Mouse (Mus musculus) adrenal gland, postnatal 25 days (tissue): Measurements from ENCODE around the gene 1700014D04Rik. TPM values are rescaled to one million over a fixed set of nuclear protein-coding genes. Genes with fewer than 3 reads are reported as not detected.
"Not testable (repeated sequence)": the region's sequence is repeated elsewhere in the genome, so short reads cannot be mapped to it uniquely, and the experiment has no call there.

Experiments used
- DNase-seq: peaks from one replicate; pipeline ENCODE4 v3.0.0; 2021; ENCODE audit warnings: mixed read lengths
- long read RNA-seq: library from polyadenylated mRNA; stranded (forward); transcript quantifications from one replicate; pipeline ENCODE4 v2.0.0, GENCODE M21; 2021
- total RNA-seq: library from RNA; stranded (reverse); gene quantifications from 2 replicates; pipeline ENCODE4 v1.2.3, GENCODE M21; 2021

Gene 1700014D04Rik
- total RNA-seq = not detected in 2 replicates
- long read RNA-seq = 0 reads

- no peak for DNase-seq
These were observed at the start of gene 1700014D04Rik for GRCm38 (mm10) chr13:59746711-59747110. TSS of gene 1700014D04Rik (minus strand) at chr13:59746752.

GRCm38 (mm10) chr13:59795807-59796465, 49.4 kb upstream of the 1700014D04Rik start:
- DNase-seq = no peak

GRCm38 (mm10) chr13:59794786-59795185, 48.2 kb upstream of the 1700014D04Rik start:
- no peak for DNase-seq

GRCm38 (mm10) chr13:59782145-59782544, 35.6 kb upstream of the 1700014D04Rik start, which contains the start of gene Gm49354:
TSS of gene Gm49354 (minus strand) at chr13:59782245.
- no peak for DNase-seq

GRCm38 (mm10) chr13:59779744-59780264, 33.3 kb upstream of the 1700014D04Rik start:
- DNase-seq = not testable (repeated sequence)

GRCm38 (mm10) chr13:59779213-59779612, 32.7 kb upstream of the 1700014D04Rik start:
- DNase-seq = no peak

GRCm38 (mm10) chr13:59775168-59775567, 28.6 kb upstream of the 1700014D04Rik start:
- no peak for DNase-seq

GRCm38 (mm10) chr13:59771257-59771656, 24.7 kb upstream of the 1700014D04Rik start:
- DNase-seq = peak; percentile 75

- peak; percentile 13 for DNase-seq
These were observed 24.3 kb upstream of the 1700014D04Rik start for GRCm38 (mm10) chr13:59770847-59771246.

GRCm38 (mm10) chr13:59770164-59770562, 23.6 kb upstream of the 1700014D04Rik start:
- DNase-seq = peak; percentile 78

- DNase-seq = peak; percentile 99
These were observed 23.0 kb upstream of the 1700014D04Rik start, which contains the start of gene Isca1 for GRCm38 (mm10) chr13:59769296-59770163. TSS of gene Isca1 (minus strand) at chr13:59769810.

- DNase-seq = no peak
These were observed 22.0 kb upstream of the 1700014D04Rik start for GRCm38 (mm10) chr13:59768531-59768930.

GRCm38 (mm10) chr13:59766786-59767515, 20.4 kb upstream of the 1700014D04Rik start:
- DNase-seq = peak; percentile 17

GRCm38 (mm10) chr13:59762791-59763190, 16.2 kb upstream of the 1700014D04Rik start:
- no peak for DNase-seq

GRCm38 (mm10) chr13:59756906-59757305, 10.4 kb upstream of the 1700014D04Rik start:
- no peak for DNase-seq

- DNase-seq = no peak
These were observed 3.8 kb upstream of the 1700014D04Rik start for GRCm38 (mm10) chr13:59750310-59750709.

GRCm38 (mm10) chr13:59746164-59746563, 388 bp downstream of the 1700014D04Rik start:
- DNase-seq = no peak

GRCm38 (mm10) chr13:59745462-59745861, 1.1 kb downstream of the 1700014D04Rik start:
- DNase-seq = no peak

GRCm38 (mm10) chr13:59741697-59742096, 4.9 kb downstream of the 1700014D04Rik start:
- DNase-seq = no peak

GRCm38 (mm10) chr13:59741096-59741495, 5.5 kb downstream of the 1700014D04Rik start:
- DNase-seq = peak; percentile 62

GRCm38 (mm10) chr13:59739397-59739796, 7.2 kb downstream of the 1700014D04Rik start:
- DNase-seq = no peak

- DNase-seq = no peak
These were observed 8.1 kb downstream of the 1700014D04Rik start for GRCm38 (mm10) chr13:59738455-59738854.
